Mouse (Mus musculus): Measurements from ENCODE around the gene Reep6.

DNA sequence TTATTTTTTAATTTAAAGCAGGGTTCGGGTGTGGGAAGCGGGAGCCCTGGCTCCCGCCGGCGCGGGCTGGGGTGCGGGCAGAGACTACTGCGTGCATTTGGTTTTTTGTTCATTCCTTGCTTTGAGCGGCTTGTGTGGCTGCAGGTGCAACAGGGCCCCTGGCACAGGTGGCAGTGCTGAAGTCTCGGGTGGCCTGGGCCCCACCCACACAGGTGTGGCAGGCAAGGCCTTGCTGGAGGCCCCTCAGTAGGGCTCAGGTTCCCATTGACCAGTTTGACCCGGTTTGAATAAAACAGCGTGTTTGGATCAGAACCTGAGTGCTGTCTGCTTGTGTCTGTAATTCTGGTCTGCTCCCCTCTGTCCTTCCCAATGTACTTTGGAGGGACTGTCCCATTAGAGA, 41.7 kb upstream of the Reep6 start:
- TF ChIP-seq CTCF (IDR thresholded peaks at IDR 0.05; ENCODE audit: borderline replicate concordance, insufficient read depth, low read length) (no peak), POLR2A (IDR thresholded peaks at IDR 0.05; ENCODE audit: low read depth, low read length) (no peak)

All from embryonic fibroblast, embryonic 13.5 days (primary cell).